ENCODE assay signal across 8 mouse cellular contexts in the genomic region with DNA sequence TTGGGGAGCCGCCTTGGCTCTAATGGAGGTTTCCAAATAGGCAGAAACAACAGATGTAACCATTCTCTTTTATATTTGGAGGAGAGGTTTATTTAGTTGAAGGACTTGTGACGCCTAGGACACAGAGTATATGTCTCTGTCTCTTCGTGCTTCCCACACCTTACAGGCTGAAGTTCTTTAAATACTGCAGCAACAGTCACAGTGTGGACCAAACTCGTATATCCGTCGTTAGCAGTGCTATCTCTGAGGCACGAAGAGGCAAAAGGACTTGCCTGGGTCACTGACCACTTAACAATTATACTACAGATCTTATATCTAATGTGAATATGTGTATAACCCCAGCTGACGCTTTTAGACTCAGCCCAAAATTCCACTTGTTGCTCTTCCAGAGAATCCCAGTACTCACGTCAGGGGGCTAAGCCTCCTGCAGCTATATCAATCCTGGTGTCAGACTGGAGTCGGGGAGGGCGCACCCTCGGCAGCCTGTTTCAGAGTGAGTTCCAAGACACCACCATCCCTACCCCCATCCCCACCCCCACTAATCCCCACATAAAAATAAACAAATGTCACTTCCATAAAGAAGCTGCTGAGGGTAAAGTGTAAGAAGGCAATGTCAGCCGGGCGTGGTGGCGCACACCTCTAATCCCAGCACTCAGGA. TPM values are rescaled to one million over a fixed set of nuclear protein-coding genes. Genes with fewer than 3 reads are reported as not detected.
DNase-seq lines count a peak whose midpoint lies in the region; ATAC-seq and TF ChIP-seq lines count a peak whose summit lies in the region.

No protein-coding gene starts in this region.

- TF ChIP-seq EP300 in heart, adult 2 months (IDR thresholded peaks at IDR 0.05; ENCODE audit: insufficient read depth, low read depth, low read length) = no peak
- no peak for TF ChIP-seq EP300 in ES-Bruce4 (IDR thresholded peaks at IDR 0.05; ENCODE audit: insufficient read depth, low read depth, low read length)

- H3K9ac ChIP-seq in heart, adult 2 months (ENCODE audit: low read depth, low read length) = peak overlapping the region; percentile 85
- peak overlapping the region; percentile 89 for H3K9ac ChIP-seq in ES-Bruce4 (ENCODE audit: low read depth, poor library complexity, severe bottlenecking)
- H3K9ac ChIP-seq in limb, embryonic 11.5 days (ENCODE audit: low read length) = peak overlapping the region; percentile 9

- peaks cover 1% of the 10 kb centered on the region for H3K4me1 ChIP-seq in heart, adult 2 months (ENCODE audit: control insufficient read depth, insufficient read depth, low read length)
- peaks cover 2% of the 10 kb centered on the region for H3K4me1 ChIP-seq in ES-Bruce4 (ENCODE audit: control insufficient read depth, insufficient read depth, low read length)
- H3K4me1 ChIP-seq in limb, embryonic 11.5 days (ENCODE audit: control insufficient read depth, insufficient read depth, low read length) = 0 out of 2 replicates have a peak, but pooled peaks cover 4% of the 10 kb centered on the region
- no peaks in the 10 kb centered on the region for H3K4me1 ChIP-seq in small intestine, adult 2 months (ENCODE audit: control insufficient read depth, insufficient read depth, insufficient read length, low read length)

- peak; percentile 50 for ATAC-seq in erythroid progenitor cell, adult 5-6 weeks (replicated peaks; ENCODE audit: low FRiP score, poor library complexity, severe bottlenecking)
- peak; percentile 55 for ATAC-seq in limb, embryonic 11.5 days (ENCODE audit: insufficient number of reproducible peaks, low FRiP score, low TSS enrichment, low read depth)

- H3K4me3 ChIP-seq in heart, adult 2 months = peak overlapping the region; percentile 88
- peak overlapping the region; percentile 92 for H3K4me3 ChIP-seq in ES-Bruce4 (ENCODE audit: low read depth, low read length)
- H3K4me3 ChIP-seq in limb, embryonic 11.5 days (ENCODE audit: low read depth, low read length) = peak overlapping the region; percentile 66
- peak overlapping the region; percentile 94 for H3K4me3 ChIP-seq in small intestine, adult 2 months (ENCODE audit: low read depth, low read length)

- 0 out of 2 replicates have a peak, but pooled peaks have one; percentile 9 for TF ChIP-seq POLR2A in heart, adult 2 months (IDR thresholded peaks at IDR 0.05; ENCODE audit: insufficient read depth, low read depth, low read length)
- no peak for TF ChIP-seq POLR2A in ES-Bruce4 (IDR thresholded peaks at IDR 0.05; ENCODE audit: insufficient read depth, low read length)
- TF ChIP-seq POLR2A in small intestine, adult 2 months (IDR thresholded peaks at IDR 0.05; ENCODE audit: low read depth, low read length) = no peak

- intact Hi-C loops in heart, adult 2 months (cut with DNase I) = no loop called here

- WGBS in heart, adult 2 months = 23% methylated on average over 15 of the region's 15 CpGs
- WGBS in limb, embryonic 11.5 days = 28% methylated on average over 15 of the region's 15 CpGs
- WGBS in small intestine, adult 2 months = 29% methylated on average over 15 of the region's 15 CpGs

- no peak for TF ChIP-seq CTCF in heart, adult 2 months (IDR thresholded peaks at IDR 0.05)
- no peak for TF ChIP-seq CTCF in ES-Bruce4 (IDR thresholded peaks at IDR 0.05; ENCODE audit: low read depth, low read length)
- TF ChIP-seq CTCF in small intestine, adult 2 months (IDR thresholded peaks at IDR 0.05; ENCODE audit: extremely low read depth, insufficient read length, insufficient replicate concordance, low read depth, low read length) = no peak

- peak overlapping the region; percentile 84 for H3K27ac ChIP-seq in heart, adult 2 months
- H3K27ac ChIP-seq in ES-Bruce4 (ENCODE audit: insufficient read depth, low read length) = peak overlapping the region; percentile 75
- no peak overlapping the region for H3K27ac ChIP-seq in limb, embryonic 11.5 days (replicated peaks; ENCODE audit: low read depth, low read length)
- peak overlapping the region; percentile 26; the same call in 1 of the 2 replicates for H3K27ac ChIP-seq in small intestine, adult 2 months (ENCODE audit: insufficient read depth, low read depth, low read length)

- no peak for DNase-seq in heart, adult 2 months
- DNase-seq in heart, adult 8-10 months (ENCODE audit: low spot score) = no peak
- no peak for DNase-seq in limb, embryonic 11.5 days (ENCODE audit: low spot score)
- no peak for DNase-seq in layer of hippocampus, adult 18-20 months (ENCODE audit: low spot score in 2 of 2)
- DNase-seq in ovary, postnatal 10 days (ENCODE audit: low spot score) = no peak

- no peaks in the 10 kb centered on the region for H3K36me3 ChIP-seq in heart, adult 2 months (ENCODE audit: control insufficient read depth, insufficient read depth, low read length)
- no peaks in the 10 kb centered on the region for H3K36me3 ChIP-seq in ES-Bruce4 (ENCODE audit: control insufficient read depth, insufficient read depth, low read length, poor library complexity, severe bottlenecking)
- H3K36me3 ChIP-seq in limb, embryonic 11.5 days (ENCODE audit: control insufficient read depth, insufficient read depth, low read length) = 0 out of 2 replicates have a peak, but pooled peaks cover 2% of the 10 kb centered on the region
- H3K36me3 ChIP-seq in small intestine, adult 2 months (ENCODE audit: control insufficient read depth, insufficient read depth, low read length) = no peaks in the 10 kb centered on the region

- H3K9me3 ChIP-seq in ES-Bruce4 (replicated peaks; ENCODE audit: control insufficient read depth, insufficient read depth, low read length, poor library complexity, severe bottlenecking) = no peaks in the 10 kb centered on the region
- no peaks in the 10 kb centered on the region for H3K9me3 ChIP-seq in limb, embryonic 11.5 days (ENCODE audit: control insufficient read depth, low read length)

- H3K79me2 ChIP-seq in heart, adult 2 months (replicated peaks; ENCODE audit: control insufficient read depth, insufficient read depth, low read length) = no peaks in the 10 kb centered on the region

- H3K27me3 ChIP-seq in heart, adult 2 months (ENCODE audit: control insufficient read depth, insufficient read depth, low read length) = no peaks in the 10 kb centered on the region
- H3K27me3 ChIP-seq in ES-Bruce4 (ENCODE audit: control insufficient read depth, insufficient read depth, low read length, poor library complexity, severe bottlenecking) = no peaks in the 10 kb centered on the region
- H3K27me3 ChIP-seq in limb, embryonic 11.5 days (ENCODE audit: control insufficient read depth, insufficient read depth, low read length) = no peaks in the 10 kb centered on the region
- no peaks in the 10 kb centered on the region for H3K27me3 ChIP-seq in small intestine, adult 2 months (ENCODE audit: control insufficient read depth, insufficient read depth, low read length)

- peak overlapping the region; percentile 51 for H3K4me2 ChIP-seq in limb, embryonic 11.5 days (ENCODE audit: low read depth, severe bottlenecking)

RNA-seq across cellular contexts. Expression of gene Ccdc66, which starts 0.5 kb away (rescaled TPM):
- total RNA-seq in heart, adult 2 months (2021) = 10 to 100 TPM in 1 of 2 experiments, 1 to 10 TPM in 1; 10.0 to 10.4 TPM
- polyA plus RNA-seq in heart, adult 2 months (2012; rRNA removed) = 3.1 and 3.8 TPM in 2 replicates
- total RNA-seq in heart, adult 8-10 months (2022) = 10 to 100 TPM in 2 of 4 experiments, 1 to 10 TPM in 2; 8.4 to 10.7 (median 9.5) TPM
- 22.1 and 27.1 TPM in 2 replicates for polyA plus RNA-seq in ES-Bruce4 (2011; ENCODE audit: insufficient read depth, insufficient read length, low read depth, missing spikeins)
- 2.5 and 5.9 TPM in 2 replicates for total RNA-seq in erythroid progenitor cell, adult 5-6 weeks (2015; ENCODE audit: low replicate concordance)
- total RNA-seq in erythroid progenitor cell, adult 5-6 weeks (2017; ENCODE audit: low replicate concordance) = 5.2 and 11.3 TPM in 2 replicates
- 15.8 and 18.6 TPM in 2 replicates for polyA plus RNA-seq in limb, embryonic 11.5 days (2014; fragmentation: Nextera tagmentation; extraction: Ambion mirVana)
- polyA plus RNA-seq in small intestine, adult 2 months (2012; rRNA removed) = 0.22 and 0.34 TPM in 2 replicates
- 10 to 100 TPM; 16.9 to 17.4 TPM for total RNA-seq in layer of hippocampus, adult 18-20 months (2021)

Comparison
In these comparisons a context has a peak if more than half of its experiments do, and no peak if none do; other contexts are left out.
1. H3K9ac ChIP-seq: peak in every context shown above with its lines; median percentile 89 in ES-Bruce4; 85 in heart, adult 2 months; 9 in limb, embryonic 11.5 days.